Mouse (Mus musculus) adrenal gland, postnatal 0 days (tissue): ENCODE results near the gene Fkbp15. TPM values are rescaled to one million over a fixed set of nuclear protein-coding genes. Genes with fewer than 3 reads are reported as not detected.

Experiments
- polyA plus RNA-seq: library from polyadenylated mRNA; unstranded; fragments of >200 nt; fragmentation: Nextera tagmentation; extraction: Ambion mirVana; gene quantifications from 2 replicates; pipeline ENCODE4 v1.2.1, GENCODE M21; 2015

The Fkbp15 gene
- 16.7 and 22.4 TPM in 2 replicates for polyA plus RNA-seq

DNA sequence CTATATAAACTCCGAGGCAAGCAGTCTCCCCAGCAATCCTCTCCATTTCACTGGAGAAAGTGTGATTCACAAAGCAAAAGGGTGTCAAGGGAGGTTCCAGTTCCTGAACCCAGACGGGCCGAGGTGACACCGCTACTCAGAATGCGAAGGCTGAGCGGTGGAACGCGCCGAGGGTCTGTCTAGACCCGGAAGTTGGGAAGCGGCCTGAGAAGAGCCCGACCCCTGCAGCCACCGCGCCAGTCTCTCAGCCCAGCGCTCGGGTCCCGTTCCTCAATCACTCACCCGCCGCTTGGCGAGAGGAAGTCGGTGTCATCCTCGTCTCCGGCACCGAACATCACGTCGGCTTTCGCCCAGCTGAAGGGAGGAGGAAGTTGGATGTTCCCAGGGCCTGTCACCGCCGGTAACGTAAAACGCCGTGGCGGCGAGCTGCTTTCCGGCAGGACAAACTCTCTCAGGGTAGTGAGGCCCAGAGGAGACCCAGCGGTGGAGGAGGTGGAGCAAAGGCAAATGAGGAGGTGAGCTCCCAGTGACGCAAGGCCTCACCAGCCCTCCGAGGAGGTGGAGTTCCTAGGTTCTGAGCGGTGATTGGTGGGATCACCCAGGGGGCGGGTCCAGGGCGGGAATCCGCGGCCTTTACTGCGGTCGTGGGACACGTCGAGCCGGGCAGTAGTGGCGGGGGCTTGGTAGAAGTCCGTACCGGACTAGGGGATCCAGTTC is at the start of gene Fkbp15, which contains the start of gene Slc31a1:
TSS of gene Fkbp15 (minus strand) at position 461 of the 717 bp plus-strand sequence.
TSS of gene Slc31a1 (plus strand) at position 640 of the 717 bp plus-strand sequence.

DNA sequence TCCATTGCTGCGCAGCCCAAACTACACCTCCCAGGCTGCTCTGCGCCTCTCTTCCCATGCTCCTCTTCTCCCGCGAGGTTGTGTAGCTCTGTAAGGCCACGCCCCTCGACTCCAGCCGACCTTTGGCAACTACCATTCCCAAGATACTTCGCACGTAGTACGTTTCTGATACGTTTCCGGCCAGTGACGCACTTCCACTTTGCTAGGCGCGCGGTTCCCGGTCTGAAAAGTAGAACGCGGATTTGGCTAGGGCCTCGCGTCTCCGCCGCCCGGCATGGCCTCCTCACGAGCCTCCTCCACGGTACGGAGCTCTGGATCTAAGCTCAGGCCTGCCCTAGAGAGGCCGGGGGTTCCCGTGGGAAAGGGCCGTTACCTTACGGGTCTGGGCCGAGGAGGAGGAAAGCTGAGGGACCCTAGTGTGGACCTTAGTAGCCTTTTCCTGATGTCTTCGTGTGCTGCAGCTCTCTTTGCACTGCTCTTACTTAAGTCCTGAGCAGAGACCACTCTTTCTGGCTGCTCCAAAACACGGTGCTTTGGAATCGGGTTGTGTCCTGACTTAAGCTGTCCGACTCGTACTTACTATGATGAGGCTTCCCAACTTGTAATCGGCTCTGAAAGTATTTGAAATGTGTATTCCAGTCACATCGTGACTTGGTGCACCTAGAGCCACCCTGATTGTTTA is 48.4 kb upstream of the Fkbp15 start, which contains the start of the genes Cdc26 and Prpf4:
TSS of gene Cdc26 (minus strand) at position 42 of the 682 bp plus-strand sequence.
TSS of gene Prpf4 (plus strand) at position 197 of the 682 bp plus-strand sequence.

DNA sequence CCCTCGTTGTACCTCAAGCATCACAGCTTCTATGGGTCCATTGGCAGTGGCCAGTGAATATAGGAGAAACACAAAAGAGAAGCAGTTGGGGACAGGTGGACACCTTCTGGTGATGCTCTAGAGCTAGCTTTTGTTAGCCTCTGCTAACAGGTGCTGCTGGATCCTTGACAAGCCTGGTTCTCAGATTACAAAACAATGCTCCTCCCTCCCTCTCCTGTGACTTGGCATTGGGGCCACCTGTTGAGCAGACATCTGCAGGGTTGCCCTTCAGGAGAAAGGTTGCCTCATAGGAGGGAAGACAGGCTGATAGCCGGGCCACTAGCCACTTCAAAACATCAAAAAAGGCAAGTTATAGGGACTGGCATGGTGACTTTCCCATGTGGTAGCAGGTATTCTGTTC is 98.1 kb downstream of the Fkbp15 start, which contains the start of gene Slc31a2:
TSS of gene Slc31a2 (plus strand) at position 287 of the 400 bp plus-strand sequence.

Other genes with a start within 250 kb of the Fkbp15 start
- gene Mup21, start 209.7 kb downstream of the Fkbp15 start, polyA plus RNA-seq = not detected in 2 replicates
- 7.8 and 8.7 TPM in 2 replicates for gene Zfp37, start 129.5 kb downstream of the Fkbp15 start, polyA plus RNA-seq
- gene Slc31a2, start 98.0 kb downstream of the Fkbp15 start, polyA plus RNA-seq = 52.7 and 61.7 TPM in 2 replicates
- 80.9 and 95.1 TPM in 2 replicates for gene Slc31a1, start 179 bp upstream of the Fkbp15 start, polyA plus RNA-seq
- 166 and 207 TPM in 2 replicates for gene Cdc26, start 48.1 kb upstream of the Fkbp15 start, polyA plus RNA-seq
- gene Prpf4, start 48.2 kb upstream of the Fkbp15 start, polyA plus RNA-seq = 9.6 and 15.4 TPM in 2 replicates
- gene Rnf183, start 74.7 kb upstream of the Fkbp15 start, polyA plus RNA-seq = not detected in 2 replicates
- 6.7 and 8.5 TPM in 2 replicates for gene Wdr31, start 110.3 kb upstream of the Fkbp15 start, polyA plus RNA-seq
- 1.4 and 2.8 TPM in 2 replicates for gene Bspry, start 119.5 kb upstream of the Fkbp15 start, polyA plus RNA-seq
- 12.6 and 13.9 TPM in 2 replicates for gene Hdhd3, start 142.9 kb upstream of the Fkbp15 start, polyA plus RNA-seq
- gene Alad, start 159.4 kb upstream of the Fkbp15 start, polyA plus RNA-seq = 75.4 and 134 TPM in 2 replicates
- 49.4 and 75.7 TPM in 2 replicates for gene Pole3, start 164.5 kb upstream of the Fkbp15 start, polyA plus RNA-seq
- gene 4933430I17Rik, start 164.8 kb upstream of the Fkbp15 start, polyA plus RNA-seq = 0.23 and 0.27 TPM in 2 replicates
- 27.0 and 40.0 TPM in 2 replicates for gene Rgs3, start 199.3 kb upstream of the Fkbp15 start, polyA plus RNA-seq